Mouse (Mus musculus) neural tube, embryonic 10.5 days (tissue): ENCODE measurements around the gene Ifngr2.

Experiments
- DNase-seq: peaks from one replicate; pipeline ENCODE4 v3.0.0-alpha.2; 2017; ENCODE audit warnings: low spot score; ENCODE audit errors: extremely low spot score

Ifngr2 gene

GRCm38 (mm10) chr16:91605156-91605555 is 58.3 kb downstream of the Ifngr2 start:
- DNase-seq: no peak

GRCm38 (mm10) chr16:91606958-91607357 is 60.1 kb downstream of the Ifngr2 start:
- DNase-seq: no peak

DNA sequence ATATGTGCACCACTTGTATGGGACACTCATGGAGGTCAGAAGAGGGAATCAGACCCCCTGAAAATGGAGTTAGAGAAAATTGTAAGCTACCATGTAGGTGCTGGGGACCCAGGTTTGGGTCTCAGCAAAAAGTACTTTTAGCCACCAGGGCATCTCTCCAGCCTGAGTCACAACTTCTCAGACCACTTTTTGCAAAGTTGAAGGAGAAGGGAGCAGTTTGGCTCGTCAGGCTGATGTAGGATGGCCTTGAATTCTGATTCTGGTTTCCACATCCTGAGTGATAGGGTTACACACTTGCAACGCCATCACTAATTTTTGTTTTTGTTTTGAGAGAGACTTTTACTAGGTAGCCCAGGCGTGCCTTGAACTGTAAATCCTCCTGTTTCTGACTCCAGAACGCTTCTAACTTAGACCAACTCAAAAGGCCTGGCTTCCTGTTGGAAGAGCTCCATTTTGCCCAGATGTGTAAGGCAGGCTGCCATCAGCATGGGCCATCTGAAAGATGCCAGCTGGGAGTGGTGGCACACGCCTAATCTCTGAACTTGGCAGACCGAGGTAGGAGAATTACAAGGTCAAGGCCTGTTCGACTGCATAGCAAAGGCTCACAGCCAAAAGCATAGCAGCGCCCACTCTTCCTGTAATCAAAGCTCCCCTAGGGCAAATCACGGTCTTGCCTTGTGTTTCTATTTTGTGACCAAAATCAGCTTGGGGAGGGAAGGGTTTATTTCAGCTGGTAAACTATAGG is 62.8 kb downstream of the Ifngr2 start:
- DNase-seq: no peak

DNA sequence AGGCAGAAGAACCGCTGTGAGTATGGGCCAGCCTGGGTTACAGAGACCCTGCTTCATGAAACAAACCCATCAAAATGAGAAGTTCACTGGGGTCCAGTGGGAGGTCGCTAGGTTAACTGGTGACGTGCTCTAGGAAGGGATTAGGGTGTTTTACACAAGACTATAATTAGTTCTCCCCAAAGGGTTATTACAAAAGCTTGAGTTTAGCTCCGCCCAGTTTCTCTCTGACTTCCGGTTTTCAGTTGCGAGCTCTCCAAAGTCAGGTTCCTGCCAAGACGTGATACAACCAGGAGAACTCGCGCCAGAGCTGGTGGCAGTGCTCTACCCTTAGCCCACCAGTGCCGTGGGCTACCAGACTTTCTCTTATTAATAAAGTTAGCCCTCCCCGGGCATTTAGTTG is 64.4 kb downstream of the Ifngr2 start:
- DNase-seq: no peak

DNA sequence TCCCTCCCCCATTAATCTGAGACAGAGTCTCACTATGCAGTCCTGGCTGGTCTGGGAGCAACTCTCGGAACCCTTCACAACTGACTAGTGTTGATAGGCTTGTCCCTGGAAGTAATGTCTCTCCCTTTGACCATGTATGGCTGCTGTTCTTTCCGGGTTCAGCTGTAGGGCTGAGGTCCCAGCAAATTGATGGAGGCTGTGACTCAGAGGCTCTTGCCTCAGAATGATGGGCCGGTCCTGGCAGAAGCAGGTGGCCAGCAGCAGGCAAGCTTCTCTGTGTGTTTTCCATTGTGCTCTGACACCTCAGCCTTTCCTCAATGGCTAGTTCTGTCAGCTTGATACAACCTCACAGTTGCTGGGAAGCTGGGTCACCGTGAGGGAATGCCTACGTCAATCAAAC is 65.7 kb downstream of the Ifngr2 start:
- DNase-seq: no peak

DNA sequence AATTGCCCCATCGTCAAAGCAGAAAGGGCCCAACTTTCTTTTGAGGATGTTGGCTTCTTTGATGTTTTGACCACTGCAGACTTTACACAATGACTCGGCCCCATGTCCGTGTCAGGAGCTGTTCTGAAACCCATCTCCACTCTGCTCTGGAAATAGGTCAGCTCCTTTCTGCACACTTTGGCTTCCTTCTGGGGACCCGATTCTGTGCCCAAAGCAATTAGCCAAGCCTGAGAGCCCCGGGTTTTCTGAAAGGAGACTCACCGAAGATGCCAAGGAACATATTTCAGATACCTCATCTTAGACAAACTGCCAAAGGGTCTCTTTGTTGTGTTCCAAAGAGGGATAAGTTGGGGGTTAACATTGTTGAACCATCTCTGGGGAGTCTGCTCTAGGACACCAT is 67.7 kb downstream of the Ifngr2 start:
- no peak for DNase-seq
